Mouse (Mus musculus): Measurements from ENCODE around the gene Ranbp3l. TPM values are rescaled to one million over a fixed set of nuclear protein-coding genes. Genes with fewer than 3 reads are reported as not detected.

The Ranbp3l gene
- total and polyA plus RNA-seq, 3 experiments = not detected

DNA sequence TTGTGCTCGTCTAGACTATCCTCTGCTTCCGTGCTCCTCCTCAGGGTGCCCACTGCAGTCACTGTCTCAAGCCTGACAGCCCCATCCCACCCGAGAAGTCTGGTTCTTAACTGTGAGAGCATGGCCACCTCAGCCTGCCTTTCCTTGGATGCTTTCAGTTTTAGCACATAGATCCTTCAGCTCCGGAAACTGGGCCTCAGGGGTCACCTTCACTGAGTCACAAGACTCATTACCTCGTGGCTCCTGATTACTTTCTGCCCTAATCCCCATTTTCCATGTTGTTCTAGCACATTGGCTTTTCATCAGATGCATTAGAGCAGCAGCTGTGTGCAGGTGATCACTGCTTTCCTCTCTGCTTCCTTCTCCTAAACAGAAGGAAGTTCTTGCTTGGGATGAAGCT is 119.7 kb downstream of the Ranbp3l start:
- Histone ChIP-seq H3K9ac (ENCODE audit: insufficient read depth, low read depth) (no peak overlapping the region), H3K4me2 (ENCODE audit: insufficient read depth, low read depth, poor library complexity, severe bottlenecking) (no peak overlapping the region), H3K27ac (ENCODE audit: insufficient read depth, low read depth) (no peak overlapping the region), H3K4me3 (replicated peaks in 1 of 3; ENCODE audit: low read depth in 2 of 3, low read length in 2 of 3, poor library complexity in 1 of 3) (no peak overlapping the region), H3K36me3 (replicated peaks in 1 of 2; ENCODE audit: control insufficient read depth in 1 of 2, insufficient read depth in 1 of 2, low read length in 1 of 2) (peaks cover 0 to 50% of the 10 kb centered on the region in 2 experiments), H3K79me2 (replicated peaks; ENCODE audit: control insufficient read depth, extremely low read depth, insufficient read depth, poor library complexity, severe bottlenecking) (no peaks in the 10 kb centered on the region), H3K4me1 (ENCODE audit: control insufficient read depth in 1 of 2, insufficient read depth in 2 of 2) (peaks cover 0 to 5% of the 10 kb centered on the region in 2 experiments; a peak in 2 of 4 replicates), H3K27me3 (replicated peaks) (no peaks in the 10 kb centered on the region), H3K9me3 (replicated peaks; ENCODE audit: low read length) (no peaks in the 10 kb centered on the region)
- dilution Hi-C loops (cut with MboI; ENCODE audit: extremely low pct_ligation_motif_present, extremely low pct_unique_long_range_greater_than_20kb, low sequenced_read_pairs) (no loop called here), in situ Hi-C loops (cut with MboI; ENCODE audit: low pct_ligation_motif_present, low pct_unique_long_range_greater_than_20kb, low sequenced_read_pairs) (no loop called here)
- TF ChIP-seq ZC3H11A (IDR thresholded peaks at IDR 0.05; ENCODE audit: low read depth, low read length) (no peak), RCOR1 (conservative IDR thresholded peaks at IDR 0.05; ENCODE audit: low read depth, low read length) (no peak), MYC (IDR thresholded peaks at IDR 0.05; ENCODE audit: low read depth, low read length) (no peak)
- no peak for DNase-seq (ENCODE audit: extremely low read depth)

DNA sequence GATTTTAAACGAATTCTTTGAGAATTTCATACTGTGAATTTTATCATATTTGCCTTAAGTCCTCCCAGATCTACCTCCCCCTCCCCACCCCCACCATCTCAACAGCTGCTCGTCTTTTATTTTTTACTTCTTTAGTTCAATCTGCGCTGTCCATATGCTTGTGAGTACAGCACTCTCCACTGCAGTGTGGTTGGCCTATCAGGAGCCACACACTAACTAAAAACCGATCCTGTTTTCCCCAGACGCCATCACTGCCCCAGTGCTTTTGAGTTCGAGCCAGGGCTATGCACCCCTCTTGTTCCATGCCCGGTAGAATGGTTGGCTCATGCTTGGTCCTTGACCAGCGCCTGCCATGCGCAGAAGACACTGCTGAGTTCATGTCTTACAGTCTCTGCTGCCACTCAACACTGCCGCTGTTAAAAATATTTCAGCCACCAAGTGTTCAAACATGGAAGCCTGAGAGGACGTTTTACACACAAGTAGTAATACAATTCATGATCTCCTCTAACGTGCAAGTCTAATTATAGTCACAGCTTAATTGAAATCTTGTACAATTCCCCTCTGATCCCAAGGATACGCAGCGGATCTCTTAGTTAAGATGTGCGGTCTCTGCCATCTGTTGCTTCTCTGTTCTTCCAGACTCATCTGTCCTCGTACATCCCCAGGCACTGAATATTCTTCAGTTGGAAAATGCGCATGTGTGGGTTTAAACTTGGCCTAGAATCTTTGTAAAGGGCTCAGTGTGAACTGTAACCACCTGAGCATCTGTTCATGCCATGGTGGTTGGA is 120.3 kb downstream of the Ranbp3l start:
- H3K4me1 ChIP-seq (ENCODE audit: control insufficient read depth in 1 of 2, insufficient read depth in 2 of 2) = peaks cover 0 to 5% of the 10 kb centered on the region in 2 experiments; a peak in 2 of 4 replicates
- TF ChIP-seq TBP (conservative IDR thresholded peaks at IDR 0.05; ENCODE audit: low read depth, low read length) (no peak), ZKSCAN1 (IDR thresholded peaks at IDR 0.05; ENCODE audit: borderline replicate concordance, low read depth, low read length) (no peak), MXI1 (IDR thresholded peaks at IDR 0.05; ENCODE audit: low read depth, low read length) (no peak), ZMIZ1 (IDR thresholded peaks at IDR 0.05; ENCODE audit: low read depth, low read length) (no peak), MEF2A (IDR thresholded peaks at IDR 0.05; ENCODE audit: borderline replicate concordance, low read depth, low read length) (no peak), CHD2 (IDR thresholded peaks at IDR 0.05; ENCODE audit: low read length) (no peak), EP300 (IDR thresholded peaks at IDR 0.05; ENCODE audit: low read length) (no peak), PAX5 (IDR thresholded peaks at IDR 0.05; ENCODE audit: low read length) (no peak), RAD21 (IDR thresholded peaks at IDR 0.05; ENCODE audit: low read depth, low read length) (no peak), USF2 (conservative IDR thresholded peaks at IDR 0.05; ENCODE audit: low read depth, low read length) (no peak), E2F4 (IDR thresholded peaks at IDR 0.05; ENCODE audit: insufficient replicate concordance, low read depth, low read length) (no peak), MAX (IDR thresholded peaks at IDR 0.05; ENCODE audit: low read length) (no peak), KAT2A (IDR thresholded peaks at IDR 0.05; ENCODE audit: insufficient replicate concordance, low read length) (no peak), GABPA (IDR thresholded peaks at IDR 0.05; ENCODE audit: insufficient replicate concordance, low read depth, low read length) (no peak), RCOR1 (conservative IDR thresholded peaks at IDR 0.05; ENCODE audit: low read depth, low read length) (no peak), SMC3 (IDR thresholded peaks at IDR 0.05; ENCODE audit: low read depth, low read length) (no peak), IRF4 (IDR thresholded peaks at IDR 0.05; ENCODE audit: low read depth, low read length) (no peak)
- no peak overlapping the region for H3K4me2 ChIP-seq (ENCODE audit: insufficient read depth, low read depth, poor library complexity, severe bottlenecking)
- no peaks in the 10 kb centered on the region for H3K27me3 ChIP-seq (replicated peaks)
- H3K79me2 ChIP-seq (replicated peaks; ENCODE audit: control insufficient read depth, extremely low read depth, insufficient read depth, poor library complexity, severe bottlenecking) = no peaks in the 10 kb centered on the region
- no peak for DNase-seq (ENCODE audit: extremely low read depth)
- H3K9me3 ChIP-seq (replicated peaks; ENCODE audit: low read length) = no peaks in the 10 kb centered on the region
- H3K36me3 ChIP-seq (replicated peaks in 1 of 2; ENCODE audit: control insufficient read depth in 1 of 2, insufficient read depth in 1 of 2, low read length in 1 of 2) = peaks cover 0 to 56% of the 10 kb centered on the region in 2 experiments
- dilution Hi-C loops (cut with MboI; ENCODE audit: extremely low pct_ligation_motif_present, extremely low pct_unique_long_range_greater_than_20kb, low sequenced_read_pairs) = no loop called here
- H3K4me3 ChIP-seq (replicated peaks in 1 of 3; ENCODE audit: low read depth in 2 of 3, low read length in 2 of 3, poor library complexity in 1 of 3) = no peak overlapping the region
- in situ Hi-C loops (cut with MboI; ENCODE audit: low pct_ligation_motif_present, low pct_unique_long_range_greater_than_20kb, low sequenced_read_pairs) = no loop called here
- H3K9ac ChIP-seq (ENCODE audit: insufficient read depth, low read depth) = no peak overlapping the region
- no peak overlapping the region for H3K27ac ChIP-seq (ENCODE audit: insufficient read depth, low read depth)
